Mouse (Mus musculus): ENCODE measurements around the gene Nmt1. TPM values are rescaled to one million over a fixed set of nuclear protein-coding genes. Genes with fewer than 3 reads are reported as not detected.

Nmt1 gene
- polyA plus RNA-seq, 1 experiment from 2014 or later: 64.7 TPM

- Histone ChIP-seq H3K27me3 (ENCODE audit: control insufficient read depth, insufficient read depth, low read depth, low read length) (no peaks in the 10 kb centered on the region), H3K4me3 (ENCODE audit: low read length) (no peak overlapping the region), H3K4me2 (ENCODE audit: low read depth, low read length) (no peak overlapping the region), H3K36me3 (ENCODE audit: control insufficient read depth, insufficient read depth, low read length) (peaks cover 31% of the 10 kb centered on the region), H3K27ac (ENCODE audit: low read length) (peak overlapping the region; percentile 81), H3K9me3 (ENCODE audit: control insufficient read depth, low read length) (no peaks in the 10 kb centered on the region), H3K9ac (ENCODE audit: low read length) (no peak overlapping the region), H3K4me1 (replicated peaks; ENCODE audit: control insufficient read depth, insufficient read depth, low read length) (peaks cover 8% of the 10 kb centered on the region)
- no peak for ATAC-seq (ENCODE audit: low read depth)
- WGBS: 85% methylated on average over 4 of the region's 4 CpGs
Observed at GRCm38 (mm10) chr11:103068272-103068671, 40.3 kb downstream of the Nmt1 start.

DNA sequence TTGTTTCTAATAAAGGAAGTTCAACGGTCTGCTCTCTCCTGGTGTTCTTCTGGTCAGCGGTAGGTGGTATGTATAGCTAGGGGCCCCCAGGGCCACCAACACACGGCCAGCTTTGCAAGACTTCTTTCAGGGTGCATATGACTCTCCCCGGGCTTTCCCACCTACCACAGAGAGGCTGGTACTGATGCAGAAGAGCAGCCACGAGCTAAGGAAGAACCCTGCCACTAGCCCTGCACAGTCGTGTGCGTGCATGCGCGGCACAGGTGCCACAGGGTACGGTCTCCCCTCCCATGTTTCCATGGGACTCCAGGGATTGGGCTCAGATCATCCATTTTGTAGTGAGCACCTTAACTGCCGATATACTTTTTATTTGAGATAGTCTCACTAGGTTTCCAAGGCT lies 40.9 kb downstream of the Nmt1 start:
- no peak overlapping the region for H3K4me2 ChIP-seq (ENCODE audit: low read depth, low read length)
- no peak overlapping the region for H3K27ac ChIP-seq (ENCODE audit: low read length)
- no peak overlapping the region for H3K4me3 ChIP-seq (ENCODE audit: low read length)
- H3K36me3 ChIP-seq (ENCODE audit: control insufficient read depth, insufficient read depth, low read length): peaks cover 29% of the 10 kb centered on the region
- WGBS: 89% methylated on average over 11 of the region's 11 CpGs
- no peaks in the 10 kb centered on the region for H3K9me3 ChIP-seq (ENCODE audit: control insufficient read depth, low read length)
- no peaks in the 10 kb centered on the region for H3K27me3 ChIP-seq (ENCODE audit: control insufficient read depth, insufficient read depth, low read depth, low read length)
- H3K9ac ChIP-seq (ENCODE audit: low read length): no peak overlapping the region
- H3K4me1 ChIP-seq (replicated peaks; ENCODE audit: control insufficient read depth, insufficient read depth, low read length): peaks cover 8% of the 10 kb centered on the region
- ATAC-seq (ENCODE audit: low read depth): no peak

DNA sequence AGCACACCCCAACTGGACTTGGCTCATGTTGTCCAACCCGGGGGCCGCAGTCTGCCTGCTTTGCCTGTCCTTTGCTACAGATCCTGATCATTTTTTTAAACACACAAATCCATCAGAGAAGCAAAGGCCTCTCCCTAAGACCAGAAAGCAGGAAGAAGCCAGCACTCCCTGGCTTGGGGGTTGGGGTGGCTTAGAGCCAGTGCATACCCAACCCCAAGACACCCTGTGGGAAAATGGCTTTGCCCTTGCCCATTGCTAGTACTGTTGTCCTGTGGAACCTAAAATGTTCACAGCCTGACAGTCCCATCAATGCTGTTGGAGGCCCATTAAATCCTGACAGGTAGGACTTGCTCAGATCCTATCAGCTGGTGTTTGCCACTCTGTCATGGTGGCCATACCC lies 41.7 kb downstream of the Nmt1 start:
- H3K27ac ChIP-seq (ENCODE audit: low read length): no peak overlapping the region
- ATAC-seq (ENCODE audit: low read depth): no peak

GRCm38 (mm10) chr11:103070322-103070880 lies 42.4 kb downstream of the Nmt1 start:
- Histone ChIP-seq H3K9ac (ENCODE audit: low read length) (no peak overlapping the region), H3K4me3 (ENCODE audit: low read length) (no peak overlapping the region), H3K36me3 (ENCODE audit: control insufficient read depth, insufficient read depth, low read length) (peaks cover 15% of the 10 kb centered on the region), H3K9me3 (ENCODE audit: control insufficient read depth, low read length) (no peaks in the 10 kb centered on the region), H3K4me1 (replicated peaks; ENCODE audit: control insufficient read depth, insufficient read depth, low read length) (peaks cover 18% of the 10 kb centered on the region), H3K27me3 (ENCODE audit: control insufficient read depth, insufficient read depth, low read depth, low read length) (no peaks in the 10 kb centered on the region), H3K27ac (ENCODE audit: low read length) (no peak overlapping the region), H3K4me2 (ENCODE audit: low read depth, low read length) (no peak overlapping the region)
- ATAC-seq (ENCODE audit: low read depth): no peak
- WGBS: 90% methylated on average over 10 of the region's 10 CpGs

More for the DNA sequence above, 41.7 kb downstream of the Nmt1 start:
- no peaks in the 10 kb centered on the region for H3K27me3 ChIP-seq (ENCODE audit: control insufficient read depth, insufficient read depth, low read depth, low read length)
- WGBS: 98% methylated on average over 2 of the region's 2 CpGs
- H3K9ac ChIP-seq (ENCODE audit: low read length): no peak overlapping the region
- H3K4me1 ChIP-seq (replicated peaks; ENCODE audit: control insufficient read depth, insufficient read depth, low read length): peaks cover 13% of the 10 kb centered on the region
- H3K4me2 ChIP-seq (ENCODE audit: low read depth, low read length): no peak overlapping the region
- no peak overlapping the region for H3K4me3 ChIP-seq (ENCODE audit: low read length)
- no peaks in the 10 kb centered on the region for H3K9me3 ChIP-seq (ENCODE audit: control insufficient read depth, low read length)
- peaks cover 20% of the 10 kb centered on the region for H3K36me3 ChIP-seq (ENCODE audit: control insufficient read depth, insufficient read depth, low read length)

GRCm38 (mm10) chr11:103073671-103074070 lies 45.7 kb downstream of the Nmt1 start:
- H3K4me3 ChIP-seq (ENCODE audit: low read length): no peak overlapping the region
- H3K9me3 ChIP-seq (ENCODE audit: control insufficient read depth, low read length): no peaks in the 10 kb centered on the region
- no peak for ATAC-seq (ENCODE audit: low read depth)
- 87% methylated on average over 7 of the region's 7 CpGs for WGBS
- H3K9ac ChIP-seq (ENCODE audit: low read length): no peak overlapping the region
- peaks cover 10% of the 10 kb centered on the region for H3K4me1 ChIP-seq (replicated peaks; ENCODE audit: control insufficient read depth, insufficient read depth, low read length)
- H3K36me3 ChIP-seq (ENCODE audit: control insufficient read depth, insufficient read depth, low read length): peaks cover 5% of the 10 kb centered on the region; the same call in 1 of the 2 replicates
- no peak overlapping the region for H3K4me2 ChIP-seq (ENCODE audit: low read depth, low read length)
- no peaks in the 10 kb centered on the region for H3K27me3 ChIP-seq (ENCODE audit: control insufficient read depth, insufficient read depth, low read depth, low read length)
- no peak overlapping the region for H3K27ac ChIP-seq (ENCODE audit: low read length)

DNA sequence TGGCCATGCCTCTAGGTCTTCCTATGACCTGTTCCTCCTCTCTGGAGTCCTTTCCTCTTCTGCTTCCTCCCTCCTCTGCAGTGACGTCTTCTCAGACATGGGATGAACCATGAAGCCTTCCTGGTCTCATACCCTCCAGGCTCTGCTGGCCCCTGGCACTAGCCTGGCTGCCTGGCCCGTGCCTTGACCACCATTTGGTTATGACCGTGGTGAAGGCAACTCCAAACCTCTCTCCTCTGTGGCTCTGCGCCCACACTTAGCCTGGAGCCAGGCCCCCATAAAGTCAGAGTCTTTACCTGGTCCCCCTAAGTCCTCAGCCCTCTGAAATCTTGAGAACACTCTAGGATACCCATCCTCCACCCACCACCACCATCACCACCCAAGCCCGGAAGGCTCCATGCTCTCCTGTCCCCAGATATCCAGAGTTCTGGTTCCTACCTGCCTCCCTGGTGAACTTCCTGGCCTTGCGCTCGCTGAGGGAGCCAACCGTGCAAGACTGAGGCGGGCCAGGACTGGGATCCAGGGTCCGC lies 46.2 kb downstream of the Nmt1 start:
- 59% methylated on average over 10 of the region's 10 CpGs for whole genome bisulfite sequencing
- Histone ChIP-seq H3K27me3 (ENCODE audit: control insufficient read depth, insufficient read depth, low read depth, low read length) (no peaks in the 10 kb centered on the region), H3K36me3 (ENCODE audit: control insufficient read depth, insufficient read depth, low read length) (peaks cover under 1% of the 10 kb centered on the region; the same call in 1 of the 2 replicates), H3K27ac (ENCODE audit: low read length) (no peak overlapping the region), H3K9me3 (ENCODE audit: control insufficient read depth, low read length) (no peaks in the 10 kb centered on the region), H3K9ac (ENCODE audit: low read length) (no peak overlapping the region), H3K4me1 (replicated peaks; ENCODE audit: control insufficient read depth, insufficient read depth, low read length) (peaks cover 10% of the 10 kb centered on the region), H3K4me2 (ENCODE audit: low read depth, low read length) (peak overlapping the region; percentile 13; the same call in 1 of the 2 replicates), H3K4me3 (ENCODE audit: low read length) (no peak overlapping the region)
- ATAC-seq (ENCODE audit: low read depth): 0 out of 2 replicates have a peak, but pooled peaks have one; percentile 2

GRCm38 (mm10) chr11:103074796-103075323 lies 46.9 kb downstream of the Nmt1 start:
- ATAC-seq (ENCODE audit: low read depth): peak; percentile 64
- H3K9ac ChIP-seq (ENCODE audit: low read length): no peak overlapping the region
- 8% methylated on average over 10 of the region's 10 CpGs for WGBS
- H3K9me3 ChIP-seq (ENCODE audit: control insufficient read depth, low read length): no peaks in the 10 kb centered on the region
- no peaks in the 10 kb centered on the region for H3K36me3 ChIP-seq (ENCODE audit: control insufficient read depth, insufficient read depth, low read length)
- no peak overlapping the region for H3K27ac ChIP-seq (ENCODE audit: low read length)
- peaks cover 10% of the 10 kb centered on the region for H3K4me1 ChIP-seq (replicated peaks; ENCODE audit: control insufficient read depth, insufficient read depth, low read length)
- no peak overlapping the region for H3K4me3 ChIP-seq (ENCODE audit: low read length)
- peak overlapping the region; percentile 13 for H3K4me2 ChIP-seq (ENCODE audit: low read depth, low read length)
- peaks cover under 1% of the 10 kb centered on the region; the same call in 1 of the 2 replicates for H3K27me3 ChIP-seq (ENCODE audit: control insufficient read depth, insufficient read depth, low read depth, low read length)

GRCm38 (mm10) chr11:103076010-103076409 lies 48.0 kb downstream of the Nmt1 start:
- Histone ChIP-seq H3K4me3 (ENCODE audit: low read length) (no peak overlapping the region), H3K4me2 (ENCODE audit: low read depth, low read length) (no peak overlapping the region), H3K27me3 (ENCODE audit: control insufficient read depth, insufficient read depth, low read depth, low read length) (peaks cover 10% of the 10 kb centered on the region), H3K27ac (ENCODE audit: low read length) (no peak overlapping the region), H3K9ac (ENCODE audit: low read length) (no peak overlapping the region), H3K9me3 (ENCODE audit: control insufficient read depth, low read length) (no peaks in the 10 kb centered on the region), H3K4me1 (replicated peaks; ENCODE audit: control insufficient read depth, insufficient read depth, low read length) (peaks cover 18% of the 10 kb centered on the region), H3K36me3 (ENCODE audit: control insufficient read depth, insufficient read depth, low read length) (no peaks in the 10 kb centered on the region)
- no peak for ATAC-seq (ENCODE audit: low read depth)
- WGBS: 81% methylated on average over 7 of the region's 7 CpGs

DNA sequence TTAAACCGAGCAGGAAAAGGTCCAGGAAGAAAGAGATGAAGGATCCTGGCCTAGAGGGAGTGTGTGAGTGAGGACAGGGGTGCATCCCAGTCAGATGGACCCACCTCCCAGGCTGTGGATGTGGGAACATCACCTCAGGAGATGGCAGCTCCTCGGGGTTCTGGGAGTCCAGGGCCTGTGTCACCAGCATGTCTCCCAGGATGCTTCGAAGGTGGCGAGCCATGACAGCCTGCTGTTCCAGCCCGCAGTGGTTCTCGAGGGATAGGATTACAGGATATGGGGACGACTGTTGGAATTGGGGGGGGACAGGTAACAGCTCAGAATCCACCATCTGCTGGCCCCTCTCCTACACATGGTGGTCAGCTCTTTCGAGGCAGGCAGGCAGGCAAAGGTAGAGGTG lies 48.6 kb downstream of the Nmt1 start:
- 77% methylated on average over 8 of the region's 8 CpGs for WGBS

More for the DNA sequence above, 48.6 kb downstream of the Nmt1 start:
- no peak overlapping the region for H3K4me2 ChIP-seq (ENCODE audit: low read depth, low read length)
- no peak for ATAC-seq (ENCODE audit: low read depth)
- peaks cover 16% of the 10 kb centered on the region for H3K27me3 ChIP-seq (ENCODE audit: control insufficient read depth, insufficient read depth, low read depth, low read length)
- H3K4me3 ChIP-seq (ENCODE audit: low read length): no peak overlapping the region
- no peak overlapping the region for H3K9ac ChIP-seq (ENCODE audit: low read length)
- peaks cover 18% of the 10 kb centered on the region for H3K4me1 ChIP-seq (replicated peaks; ENCODE audit: control insufficient read depth, insufficient read depth, low read length)
- no peak overlapping the region for H3K27ac ChIP-seq (ENCODE audit: low read length)
- no peaks in the 10 kb centered on the region for H3K9me3 ChIP-seq (ENCODE audit: control insufficient read depth, low read length)
- H3K36me3 ChIP-seq (ENCODE audit: control insufficient read depth, insufficient read depth, low read length): no peaks in the 10 kb centered on the region
